Mouse (Mus musculus): ENCODE measurements at regions not wholly inside any gene's neighbourhood (a gene's known extent, or its start where the extent isn't known, plus 50 kb on each side); places are given as distances from the start of the nearest gene placed in this dataset.

DNA sequence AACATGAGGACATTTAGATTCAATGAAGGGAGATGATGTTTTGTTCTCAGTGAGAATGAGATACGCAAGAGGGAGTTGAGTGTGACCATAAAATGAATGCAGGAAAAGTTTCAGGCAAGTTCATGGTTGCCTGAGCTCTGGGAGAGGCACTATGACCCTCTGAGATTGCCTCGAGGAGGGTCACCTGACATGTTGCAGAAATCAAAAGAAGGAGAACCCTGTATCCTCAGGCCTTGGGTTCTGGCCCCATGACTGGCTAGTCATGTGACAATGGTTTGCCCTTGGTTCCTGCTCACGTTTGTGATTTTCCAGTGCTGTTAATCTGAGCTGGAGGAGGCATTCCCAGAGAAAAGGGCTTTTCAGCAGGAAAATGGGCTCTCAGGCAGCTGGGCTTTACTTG lies 98.9 kb downstream of the Mab21l3 start:
- DNase-seq = no peak

DNA sequence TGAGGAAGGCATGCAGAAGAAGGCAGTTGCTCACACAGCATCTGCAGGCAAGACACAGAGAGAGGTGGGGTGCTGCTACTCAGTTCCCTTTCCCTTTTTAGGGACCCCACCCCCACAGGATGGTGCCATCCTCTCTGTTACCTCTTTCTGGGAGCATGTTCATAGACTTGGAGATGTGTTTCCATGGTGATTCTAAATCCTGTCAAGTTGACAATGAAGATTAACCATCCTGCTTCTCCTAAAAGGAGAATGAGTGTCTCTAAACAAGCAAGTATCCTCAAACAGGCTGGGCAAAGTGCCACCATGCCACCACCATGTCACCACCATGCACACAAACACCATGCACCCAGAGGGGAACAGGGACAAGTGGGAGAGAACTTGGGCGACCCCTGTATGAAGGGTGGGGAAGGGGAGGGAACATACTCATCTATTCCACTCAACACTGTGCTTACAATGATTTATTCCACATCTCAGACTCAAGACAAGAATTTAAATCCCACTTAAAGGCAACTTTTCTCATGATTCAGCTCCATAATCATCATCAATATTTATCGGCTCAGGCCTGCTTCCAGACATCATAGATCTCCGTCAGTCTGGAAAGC lies 99.6 kb downstream of the Mab21l3 start:
- no peak for DNase-seq

DNA sequence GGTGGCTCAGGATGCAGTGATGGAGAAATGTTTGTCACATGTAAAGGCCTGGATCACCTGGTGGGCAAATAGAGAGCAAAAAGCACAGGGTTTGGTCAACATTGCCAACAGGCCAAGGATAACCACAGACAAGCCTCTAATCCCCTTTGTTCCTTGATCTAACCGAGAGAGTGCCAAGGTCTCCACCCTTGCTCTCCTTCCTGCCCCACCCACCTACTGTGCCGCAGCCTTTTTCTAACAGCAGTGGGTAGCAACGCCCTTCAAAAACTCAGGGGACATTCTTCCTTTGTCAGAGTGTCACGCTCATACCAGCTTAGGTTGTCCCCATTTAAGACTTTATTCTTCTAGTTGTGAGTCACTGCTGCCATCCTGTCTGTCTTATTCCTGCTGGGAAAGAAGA lies 100.6 kb downstream of the Mab21l3 start:
- DNase-seq = no peak

- no peak for DNase-seq
These were observed 107.9 kb downstream of the Mab21l3 start for GRCm38 (mm10) chr3:101740906-101741305.

DNA sequence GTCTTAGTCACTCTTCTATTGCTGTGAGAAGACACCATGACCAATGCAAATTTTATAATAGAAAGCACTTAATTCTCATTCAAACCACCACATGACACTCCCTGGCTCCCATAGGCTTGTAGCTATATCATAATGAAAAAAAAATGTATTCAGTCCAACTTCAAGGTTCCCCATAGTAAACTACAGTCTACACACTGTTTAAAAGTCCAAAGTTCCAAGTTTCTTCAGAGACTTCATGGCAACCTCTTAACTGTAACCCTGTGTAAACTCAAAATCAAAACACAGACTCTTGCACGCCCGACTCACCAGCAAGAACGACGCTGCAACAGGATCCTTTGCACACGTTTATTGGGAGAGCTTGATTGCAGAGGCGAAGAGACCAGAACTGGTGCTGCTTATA lies 111.6 kb downstream of the Mab21l3 start:
- no peak for DNase-seq

- no peak for DNase-seq
These were observed 119.7 kb downstream of the Mab21l3 start for GRCm38 (mm10) chr3:101729044-101729443.

- DNase-seq = no peak
These were observed 118.4 kb upstream of the Atp1a1 start for GRCm38 (mm10) chr3:101722926-101723325.

DNA sequence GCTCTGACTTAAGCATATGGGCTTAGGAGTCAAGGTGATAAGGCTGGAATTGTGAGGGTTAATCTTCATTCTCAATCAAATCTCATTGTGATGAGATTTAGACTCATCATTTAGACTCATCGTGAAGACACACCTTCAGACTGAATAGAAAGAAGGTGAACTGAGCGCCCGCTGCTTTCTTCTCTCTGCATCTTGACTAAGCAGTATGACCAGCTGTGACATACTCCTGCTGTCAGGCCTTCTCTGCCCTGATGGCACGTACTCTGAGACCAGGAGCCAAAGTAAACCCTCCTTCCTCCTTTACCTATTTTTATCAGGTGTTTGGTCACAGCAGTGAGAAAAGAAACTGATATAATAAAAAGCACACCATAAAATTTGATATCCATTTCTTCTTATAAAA lies 117.5 kb upstream of the Atp1a1 start:
- no peak for DNase-seq

GRCm38 (mm10) chr3:101715416-101715815 lies 110.9 kb upstream of the Atp1a1 start:
- peak in 1 of 2 experiments; percentile 60 for DNase-seq

DNA sequence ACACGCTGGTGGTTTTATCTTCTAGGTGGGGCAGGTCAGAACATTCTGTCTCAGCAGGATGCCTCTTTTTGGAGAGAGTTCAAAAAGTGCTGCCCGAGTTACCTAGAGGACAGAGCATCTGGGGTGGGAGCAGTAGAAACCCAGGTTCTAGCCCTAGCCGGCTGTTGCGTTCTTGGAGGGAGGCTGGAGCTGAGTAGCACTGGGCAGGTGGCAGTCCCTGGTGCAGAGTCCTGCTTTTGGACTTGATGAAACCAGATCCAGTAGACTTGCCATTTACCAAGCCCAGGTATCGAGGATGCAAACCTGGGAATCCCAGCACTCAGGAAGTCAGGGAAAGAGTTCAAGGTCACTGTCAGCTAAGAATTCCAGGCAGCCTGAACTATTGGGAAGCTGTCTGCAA lies 110.3 kb upstream of the Atp1a1 start:
- DNase-seq = peak in 1 of 2 experiments; percentile 32

DNA sequence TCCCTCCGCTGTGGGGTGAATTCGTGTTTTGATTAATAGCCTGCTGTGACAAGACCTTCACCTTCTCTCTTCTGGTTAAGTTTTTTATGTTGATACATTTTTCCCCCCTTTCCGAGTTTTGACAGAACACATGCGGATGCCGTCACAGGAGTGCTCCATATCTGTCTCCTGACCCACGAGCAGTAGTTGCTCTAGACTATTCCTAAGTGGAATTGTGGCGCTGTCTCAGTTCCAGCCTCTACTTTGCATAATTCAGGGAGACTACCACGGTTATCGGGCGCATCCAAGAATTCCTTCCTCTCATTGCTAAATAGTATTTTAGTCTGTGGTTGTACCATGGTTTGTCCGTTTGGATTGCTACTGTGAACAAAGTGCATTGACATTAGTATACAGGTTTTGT lies 109.2 kb upstream of the Atp1a1 start:
- DNase-seq = no peak

- no peak for DNase-seq
These were observed 108.7 kb upstream of the Atp1a1 start for GRCm38 (mm10) chr3:101713138-101713638.

- no peak for DNase-seq
These were observed 108.2 kb upstream of the Atp1a1 start for GRCm38 (mm10) chr3:101712666-101713065.

- DNase-seq = no peak
These were observed 107.2 kb upstream of the Atp1a1 start for GRCm38 (mm10) chr3:101711594-101712171.

- no peak for DNase-seq
These were observed 105.0 kb upstream of the Atp1a1 start for GRCm38 (mm10) chr3:101709379-101709970.

GRCm38 (mm10) chr3:101708821-101709220 lies 104.3 kb upstream of the Atp1a1 start:
- peak; percentile 57 to 61 for DNase-seq

DNA sequence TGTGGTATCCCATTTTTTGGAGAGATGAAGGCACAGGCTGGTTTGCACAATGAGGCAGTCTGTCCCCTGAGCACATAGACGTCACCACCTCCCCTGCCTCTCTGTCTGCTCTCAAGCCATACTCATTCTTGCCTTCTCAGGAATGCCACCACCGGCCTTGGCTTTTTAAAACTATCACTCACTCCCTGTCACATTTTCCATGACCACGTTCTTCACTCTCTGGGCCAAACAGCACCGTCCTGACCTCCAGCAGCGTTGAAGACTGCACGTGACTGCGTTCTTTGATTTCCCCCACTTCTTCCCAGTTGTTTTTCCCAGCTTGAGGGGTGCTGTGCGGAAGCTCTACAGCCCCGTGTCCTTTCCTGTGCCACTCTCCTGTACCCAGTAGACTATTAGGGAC lies 100.4 kb upstream of the Atp1a1 start:
- no peak for DNase-seq

DNA sequence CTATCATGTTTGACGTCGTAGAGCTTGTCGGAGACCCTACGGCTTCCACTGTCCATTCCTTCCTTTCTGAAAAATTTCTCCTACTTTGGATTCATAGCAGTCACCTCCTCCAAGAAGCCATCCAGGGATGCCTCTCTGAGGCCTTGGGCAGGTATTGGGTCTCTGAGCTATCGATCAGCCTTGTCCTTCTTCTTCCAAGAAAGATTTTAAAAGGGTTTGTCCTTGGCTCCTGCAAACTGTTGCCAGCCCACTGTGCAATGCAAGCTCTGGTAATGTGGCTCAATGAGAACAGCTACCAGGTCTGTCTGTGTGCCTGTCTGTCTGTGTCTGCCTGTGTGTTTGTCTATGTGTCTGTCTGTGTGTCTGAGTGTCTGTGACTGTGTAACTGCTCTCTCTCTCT lies 99.8 kb upstream of the Atp1a1 start:
- no peak for DNase-seq

GRCm38 (mm10) chr3:101701763-101702173 lies 97.3 kb upstream of the Atp1a1 start:
- no peak for DNase-seq

DNA sequence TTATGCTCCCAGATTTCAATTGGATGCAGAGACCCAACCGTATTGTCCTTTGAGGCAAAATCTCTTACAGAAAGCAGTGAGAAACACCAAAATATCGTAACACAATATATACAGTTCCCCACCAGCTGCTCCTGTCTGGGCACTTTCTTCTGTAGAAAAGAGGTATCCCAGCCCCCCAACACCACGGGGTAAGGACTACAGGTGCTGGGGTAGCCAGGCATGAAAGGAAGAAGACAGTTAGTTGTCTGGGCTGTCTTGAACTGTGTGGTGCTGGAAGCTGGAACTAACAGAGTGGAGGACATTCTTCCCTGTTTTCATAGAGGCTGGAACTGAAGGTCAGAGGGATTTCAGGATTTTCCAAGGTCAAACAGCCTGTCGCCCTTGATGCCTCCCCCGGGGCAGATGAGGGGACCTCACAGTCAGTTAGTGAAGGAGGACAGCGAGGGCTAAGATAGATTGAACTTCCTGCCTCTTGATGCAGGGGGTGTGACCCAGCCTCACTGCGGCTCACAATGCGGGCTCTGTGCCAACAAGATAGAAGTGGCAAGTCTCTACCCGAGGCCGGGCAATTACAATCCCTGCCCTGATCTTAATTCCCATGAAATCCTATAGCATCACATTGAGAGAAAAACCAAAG lies 96.6 kb upstream of the Atp1a1 start:
- DNase-seq = peak in 1 of 2 experiments; percentile 54

DNA sequence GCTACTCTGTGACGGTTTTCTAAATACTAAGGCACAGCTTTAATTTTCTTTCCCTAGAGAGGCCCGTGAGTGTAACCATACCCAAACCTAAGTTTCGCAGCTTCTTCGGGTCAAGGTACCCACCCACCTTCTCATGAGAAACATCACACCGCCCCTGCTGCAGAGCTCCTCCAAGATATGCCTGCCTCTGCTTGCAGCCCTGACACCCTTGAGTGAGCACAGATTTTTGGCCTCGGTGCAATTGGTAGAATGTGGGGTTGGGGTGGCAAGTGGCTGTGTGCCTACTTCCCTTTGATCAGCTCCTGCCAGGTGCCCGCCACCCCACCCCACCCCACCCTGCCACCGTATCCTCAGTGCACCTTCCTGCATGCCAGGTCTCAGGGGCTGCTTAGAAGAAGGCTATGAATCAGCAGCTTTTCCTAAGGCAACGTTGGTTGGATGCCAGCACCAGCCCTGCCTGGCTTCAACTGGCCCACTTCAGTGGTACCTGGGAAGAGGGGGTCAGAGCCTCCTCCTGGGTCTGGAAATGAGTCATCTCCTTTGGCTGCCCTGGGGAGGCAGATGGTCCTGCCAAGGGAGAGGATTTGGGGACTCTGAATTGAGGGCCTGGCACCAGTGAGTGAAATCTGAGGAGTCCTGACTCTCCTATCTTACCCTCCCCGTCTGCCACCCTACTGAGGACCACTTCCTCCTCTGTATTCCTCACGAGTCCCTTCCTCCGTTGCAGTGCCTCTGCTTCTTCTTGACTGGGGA lies 95.6 kb upstream of the Atp1a1 start:
- peak; percentile 93 to 98 for DNase-seq

GRCm38 (mm10) chr3:101696832-101697231 lies 92.3 kb upstream of the Atp1a1 start:
- no peak for DNase-seq

DNA sequence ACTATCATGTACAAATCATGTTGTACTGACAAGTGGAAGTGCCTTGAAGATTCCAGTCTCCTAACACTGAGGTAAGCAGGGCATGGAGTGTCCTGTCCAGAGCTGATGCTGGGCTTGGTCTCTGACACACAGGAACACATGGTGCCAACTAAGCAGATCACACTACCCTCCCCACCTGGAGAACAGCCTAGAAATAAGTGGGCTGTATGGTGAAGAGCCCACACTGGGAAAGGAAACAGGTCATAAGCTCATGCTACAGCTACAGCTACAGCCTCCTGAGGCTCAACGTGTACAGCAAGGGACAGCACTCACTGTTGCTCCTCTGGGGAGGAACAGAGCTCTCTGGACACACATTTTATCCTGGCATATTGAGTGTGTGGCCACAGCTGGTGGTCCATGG lies 89.8 kb upstream of the Atp1a1 start:
- no peak for DNase-seq
